Mouse (Mus musculus) liver, postnatal 0 days (tissue): ENCODE results near the gene Raver2. TPM values are rescaled to one million over a fixed set of nuclear protein-coding genes. Genes with fewer than 3 reads are reported as not detected.

Source experiments
- ATAC-seq: fragments of 200-750 bp; cut with Nextera tagmentation; 2 replicates; pipeline ENCODE4 v1.8.0; 2017; ENCODE audit warnings: mild to moderate bottlenecking, moderate library complexity
- DNase-seq: peaks from one replicate; pipeline ENCODE4 v3.0.0-alpha.2; 2016
- H3K27ac ChIP-seq: fragments of 300-500 bp; sonication (generic); 2 replicates; pipeline ENCODE4 v1.5.1; 2014; ENCODE audit warnings: antibody characterized with exemption, moderate library complexity, mild to moderate bottlenecking, low read depth
- H3K27me3 ChIP-seq: fragments of 300-500 bp; sonication (generic); 2 replicates; pipeline ENCODE4 v1.6.1; 2014; ENCODE audit warnings: low read length, control low read depth, mixed read lengths; ENCODE audit not compliant: insufficient read depth
- H3K36me3 ChIP-seq: fragments of 300-500 bp; sonication (generic); replicated peaks from 2 replicates; pipeline ENCODE4 v1.6.1; 2014; ENCODE audit warnings: mild to moderate bottlenecking, control low read depth, low read length, moderate library complexity, mixed read lengths; ENCODE audit not compliant: insufficient read depth
- H3K4me1 ChIP-seq: fragments of 300-500 bp; sonication (generic); 2 replicates; pipeline ENCODE4 v1.6.1; 2014; ENCODE audit warnings: antibody characterized with exemption, mild to moderate bottlenecking, control low read depth; ENCODE audit not compliant: insufficient read depth
- H3K4me2 ChIP-seq: fragments of 300-500 bp; sonication (generic); 2 replicates; pipeline ENCODE4 v1.6.1; 2014; ENCODE audit warnings: low read depth, mild to moderate bottlenecking, low read length, moderate library complexity, mixed read lengths
- H3K4me3 ChIP-seq: fragments of 300-500 bp; sonication (generic); 2 replicates; pipeline ENCODE4 v1.5.1; 2014; ENCODE audit warnings: low read depth, low read length
- H3K9ac ChIP-seq: fragments of 300-500 bp; sonication (generic); replicated peaks from 2 replicates; pipeline ENCODE4 v1.6.1; 2014; ENCODE audit warnings: mild to moderate bottlenecking, moderate library complexity
- H3K9me3 ChIP-seq: fragments of 300-500 bp; sonication (generic); 2 replicates; pipeline ENCODE4 v1.6.1; 2016; ENCODE audit warnings: mild to moderate bottlenecking, control low read depth, low read length, mixed read lengths
- CTCF ChIP-seq: sonication (generic); IDR thresholded peaks from 2 replicates; pipeline ENCODE4 v1.5.1; 2016; ENCODE audit warnings: antibody characterized with exemption, low read depth
- EP300 ChIP-seq: IDR thresholded peaks from 2 replicates; pipeline ENCODE4 v1.6.1; 2016; ENCODE audit warnings: antibody characterized with exemption, low read depth, mild to moderate bottlenecking
- WGBS: fragments of 180-500 bp; shearing (Covaris S2); extraction: QIAGEN DNeasy Blood & Tissue Kit; methylation state at CpG from one replicate; pipeline ENCODE4 v1.1.7; 2014; ENCODE audit not compliant: insufficient replicate concordance; 5-methylcytosine and 5-hydroxymethylcytosine counted together
- polyA plus RNA-seq: library from polyadenylated mRNA; unstranded; fragments of >200 nt; fragmentation: Nextera tagmentation; extraction: Ambion mirVana; gene quantifications from 2 replicates; pipeline ENCODE4 v1.2.1, GENCODE M21; 2015

Raver2 gene
- polyA plus RNA-seq, 1 experiment from 2014 or later = 0.20 TPM

- Histone ChIP-seq H3K27ac (no peak overlapping the region), H3K36me3 (no peaks in the 10 kb centered on the region), H3K27me3 (peaks cover 34% of the 10 kb centered on the region), H3K9ac (no peak overlapping the region), H3K4me1 (no peaks in the 10 kb centered on the region; the same call in 1 of the 2 replicates), H3K9me3 (no peaks in the 10 kb centered on the region), H3K4me3 (no peak overlapping the region), H3K4me2 (no peak overlapping the region)
- ATAC-seq (no peak), DNase-seq (no peak)
- TF ChIP-seq CTCF = no peak
- TF ChIP-seq EP300 = no peak
- 54% methylated on average over 4 of the region's 4 CpGs for WGBS
Observed at GRCm38 (mm10) chr4:101071570-101071969, 2.8 kb downstream of the Raver2 start.

- Histone ChIP-seq H3K4me1 (no peaks in the 10 kb centered on the region), H3K27ac (no peak overlapping the region), H3K9ac (no peak overlapping the region), H3K27me3 (0 out of 2 replicates have a peak, but pooled peaks cover 5% of the 10 kb centered on the region), H3K9me3 (no peaks in the 10 kb centered on the region), H3K4me2 (no peak overlapping the region), H3K36me3 (no peaks in the 10 kb centered on the region), H3K4me3 (no peak overlapping the region)
- TF ChIP-seq EP300 = no peak
- no peak for ATAC-seq
- WGBS = 57% methylated on average over 3 of the region's 3 CpGs
- DNase-seq = no peak
Observed at GRCm38 (mm10) chr4:101076425-101076824, 7.6 kb downstream of the Raver2 start.

- no peak for ATAC-seq
- no peaks in the 10 kb centered on the region for H3K27me3 ChIP-seq
- no peak overlapping the region for H3K4me3 ChIP-seq
- WGBS = 22% methylated on average over 3 of the region's 3 CpGs
- TF ChIP-seq EP300 = no peak
- TF ChIP-seq CTCF = no peak
- H3K27ac ChIP-seq = no peak overlapping the region
- no peak overlapping the region for H3K4me2 ChIP-seq
- no peaks in the 10 kb centered on the region for H3K9me3 ChIP-seq
- DNase-seq = no peak
- H3K36me3 ChIP-seq = no peaks in the 10 kb centered on the region
- H3K9ac ChIP-seq = no peak overlapping the region
- no peaks in the 10 kb centered on the region for H3K4me1 ChIP-seq
Observed at GRCm38 (mm10) chr4:101080016-101080415, 11.2 kb downstream of the Raver2 start.

- H3K4me2 ChIP-seq = no peak overlapping the region
- H3K4me1 ChIP-seq = no peaks in the 10 kb centered on the region; the same call in 1 of the 2 replicates
- TF ChIP-seq CTCF (no peak), EP300 (no peak)
- no peaks in the 10 kb centered on the region for H3K36me3 ChIP-seq
- H3K9ac ChIP-seq = no peak overlapping the region
- 67% methylated on average over 17 of the region's 17 CpGs for WGBS
- no peak overlapping the region for H3K27ac ChIP-seq
- no peak for DNase-seq
- no peaks in the 10 kb centered on the region for H3K27me3 ChIP-seq
- ATAC-seq = no peak
- H3K9me3 ChIP-seq = no peaks in the 10 kb centered on the region
- no peak overlapping the region for H3K4me3 ChIP-seq
Observed at GRCm38 (mm10) chr4:101082176-101082888, 13.5 kb downstream of the Raver2 start.

- DNase-seq (no peak), ATAC-seq (no peak)
- Histone ChIP-seq H3K27me3 (no peaks in the 10 kb centered on the region), H3K4me1 (no peaks in the 10 kb centered on the region; the same call in 1 of the 2 replicates), H3K9me3 (no peaks in the 10 kb centered on the region), H3K9ac (no peak overlapping the region), H3K4me2 (no peak overlapping the region), H3K36me3 (no peaks in the 10 kb centered on the region), H3K4me3 (no peak overlapping the region), H3K27ac (no peak overlapping the region)
- 78% methylated on average over 4 of the region's 4 CpGs for WGBS
- no peak for TF ChIP-seq EP300
- no peak for TF ChIP-seq CTCF
Observed at GRCm38 (mm10) chr4:101084863-101085262, 16.1 kb downstream of the Raver2 start.

DNA sequence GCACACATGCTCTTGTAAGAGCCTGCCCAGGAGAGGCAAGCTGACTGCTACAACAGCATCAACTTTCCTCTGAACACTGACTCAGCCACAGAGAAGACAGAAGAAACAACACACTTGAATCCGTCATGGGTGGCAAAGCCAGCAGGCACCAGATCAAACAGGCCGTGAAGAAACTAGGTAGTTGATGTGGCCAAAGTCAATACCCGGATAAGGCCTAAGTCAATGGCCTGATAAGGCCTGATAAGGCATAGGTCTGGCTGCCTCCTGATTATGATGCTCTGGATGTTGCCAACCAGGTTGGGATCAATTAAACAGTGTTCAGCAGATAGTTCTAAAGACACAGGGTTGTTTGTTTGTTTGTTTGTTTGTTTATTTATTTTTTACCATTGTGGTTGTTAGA is 17.3 kb downstream of the Raver2 start:
- H3K27ac ChIP-seq = no peak overlapping the region
- no peak for DNase-seq
- H3K9ac ChIP-seq = no peak overlapping the region
- no peaks in the 10 kb centered on the region; the same call in 1 of the 2 replicates for H3K4me1 ChIP-seq
- H3K4me2 ChIP-seq = no peak overlapping the region
- no peak overlapping the region for H3K4me3 ChIP-seq
- no peaks in the 10 kb centered on the region for H3K9me3 ChIP-seq
- no peak for TF ChIP-seq EP300
- TF ChIP-seq CTCF = no peak
- WGBS = 60% methylated on average over 3 of the region's 3 CpGs
- no peaks in the 10 kb centered on the region for H3K27me3 ChIP-seq
- no peak for ATAC-seq
- no peaks in the 10 kb centered on the region for H3K36me3 ChIP-seq
